Mouse (Mus musculus) G1E (cell line): ENCODE data around the gene Pbld2.

Source experiments
- CTCF ChIP-seq: IDR thresholded peaks from 2 replicates; pipeline ENCODE4 v1.5.1; 2012; ENCODE audit warnings: low read depth, low read length, inconsistent platforms, mixed read lengths
- POLR2AphosphoS5 ChIP-seq: IDR thresholded peaks from 2 replicates; pipeline ENCODE4 v1.6.1; 2012; ENCODE audit warnings: low read depth, low read length, inconsistent platforms; ENCODE audit not compliant: insufficient replicate concordance

DNA sequence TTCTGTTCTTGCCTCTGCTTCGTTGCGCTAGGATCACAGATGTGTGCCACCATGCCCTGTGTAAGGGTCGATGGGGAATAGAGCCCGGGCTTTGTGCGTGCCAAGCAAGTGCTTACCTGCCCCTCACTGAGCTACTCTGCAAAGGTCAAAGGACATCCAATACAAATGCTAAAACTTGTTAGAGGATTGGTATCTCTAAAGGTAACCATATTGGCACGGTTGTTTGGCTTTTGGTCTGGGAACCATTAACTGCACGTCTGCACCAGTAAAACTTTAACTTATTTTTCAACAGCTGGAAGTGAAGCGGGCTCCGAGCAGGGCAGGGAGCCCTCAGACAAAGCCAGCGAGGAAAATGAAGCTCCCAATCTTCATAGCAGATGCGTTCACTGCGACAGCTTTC lies 37.2 kb downstream of the Pbld2 start:
- TF ChIP-seq POLR2AphosphoS5 = no peak
- no peak for TF ChIP-seq CTCF
